Mouse (Mus musculus) stomach, postnatal 0 days (tissue): ENCODE results near the gene Galnt9.

Source experiments
- CTCF ChIP-seq: IDR thresholded peaks from 2 replicates; pipeline ENCODE4 v1.5.1; 2016; ENCODE audit warnings: antibody characterized with exemption, low read depth, mild to moderate bottlenecking, moderate library complexity
- EP300 ChIP-seq: optimal IDR thresholded peaks from 2 replicates; pipeline ENCODE3; 2016; ENCODE audit warnings: antibody characterized with exemption

- TF ChIP-seq CTCF: no peak
- TF ChIP-seq EP300: no peak
Measured at GRCm38 (mm10) chr5:110495051-110495450, 49.1 kb upstream of the Galnt9 start.
